Mouse (Mus musculus) layer of hippocampus, adult 8-10 months (tissue): Measurements from ENCODE around the gene Afap1l2. TPM values are rescaled to one million over a fixed set of nuclear protein-coding genes. Genes with fewer than 3 reads are reported as not detected.

Source experiments
- DNase-seq, 2 experiments: peaks; one replicate each; pipeline ENCODE4 v3.0.0; 2022; ENCODE audit warnings: low spot score in 2 of 2
- total RNA-seq, 4 experiments: library from RNA; stranded (reverse); gene quantifications; 2 replicates each; pipeline ENCODE4 v1.2.4; 2022

Afap1l2 gene
- total RNA-seq, 4 experiments from 2014 or later, result 10.1 to 13.6 (median 12.0) TPM

- no peak for DNase-seq
Observed at GRCm38 (mm10) chr19:56892586-56892985, 115.4 kb downstream of the Afap1l2 start.

- DNase-seq, result no peak
Observed at GRCm38 (mm10) chr19:56891438-56891837, 116.6 kb downstream of the Afap1l2 start.

- no peak for DNase-seq
Observed at GRCm38 (mm10) chr19:56888654-56889053, 119.4 kb downstream of the Afap1l2 start.

- DNase-seq, result no peak
Observed at GRCm38 (mm10) chr19:56887879-56888278, 120.1 kb downstream of the Afap1l2 start.

GRCm38 (mm10) chr19:56877364-56877763 lies 130.7 kb downstream of the Afap1l2 start:
- no peak for DNase-seq

GRCm38 (mm10) chr19:56874601-56875315 lies 133.3 kb downstream of the Afap1l2 start:
- DNase-seq, result no peak

GRCm38 (mm10) chr19:56873816-56874600 lies 134.0 kb downstream of the Afap1l2 start, which contains the start of gene Vwa2:
Vwa2 (plus strand) TSS chr19:56874249.
- DNase-seq, result no peak

- no peak for DNase-seq
Observed at GRCm38 (mm10) chr19:56867701-56868100, 140.3 kb downstream of the Afap1l2 start.

Other genes with a start within 250 kb of the Afap1l2 start
- gene Ccdc186, start 186.0 kb downstream of the Afap1l2 start, total RNA-seq, result 10 to 100 TPM; 41.4 to 56.6 (median 51.8) TPM
- under 1 TPM; 0.37 to 0.65 (median 0.42) TPM for gene Tdrd1, start 182.0 kb downstream of the Afap1l2 start, total RNA-seq
- gene Vwa2, start 134.0 kb downstream of the Afap1l2 start, total RNA-seq, result not detected